Mouse (Mus musculus) olfactory bulb, adult 2 months (tissue): Measurements from ENCODE around the gene Hormad1.

Experiments used
- CTCF ChIP-seq: fragments of 200-500 bp; IDR thresholded peaks from 2 replicates; pipeline ENCODE4 v1.5.1; 2012; ENCODE audit warnings: low read depth, mild to moderate bottlenecking, low read length, moderate library complexity; ENCODE audit not compliant: insufficient read depth
- POLR2A ChIP-seq: fragments of 200-500 bp; IDR thresholded peaks from 2 replicates; pipeline ENCODE4 v1.6.1; 2012; ENCODE audit warnings: mild to moderate bottlenecking, low read depth, low read length, moderate library complexity; ENCODE audit not compliant: insufficient read depth

DNA sequence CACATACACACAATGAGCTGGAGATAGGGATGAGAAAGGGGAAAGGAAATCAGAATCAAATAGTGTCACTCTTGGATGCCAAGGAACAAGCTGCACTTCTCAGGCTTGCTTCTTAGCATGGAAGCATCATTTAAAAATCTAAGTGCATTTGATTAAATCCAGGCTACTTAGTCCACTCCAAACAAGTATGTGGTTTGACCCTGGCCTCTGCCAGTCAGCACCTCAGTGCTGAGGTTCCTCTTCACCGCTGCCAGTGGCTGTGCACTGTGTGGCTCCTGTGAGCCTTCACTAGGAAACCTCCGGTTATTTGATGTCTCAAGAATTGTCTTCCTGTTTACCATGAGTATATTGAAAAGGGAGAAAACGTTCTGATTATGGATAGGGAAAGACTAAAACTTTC lies 71.4 kb downstream of the Hormad1 start:
- no peak for TF ChIP-seq CTCF
- no peak for TF ChIP-seq POLR2A
